Mouse (Mus musculus) right cerebral cortex, postnatal 14 days (tissue): ENCODE data around the gene Elp4.
A peak's percentile ranks its signal among the peaks of the same experiment; 100 is the strongest.

Source experiments
- DNase-seq: peaks from one replicate; pipeline ENCODE4 v3.0.0; 2022

Gene Elp4

DNA sequence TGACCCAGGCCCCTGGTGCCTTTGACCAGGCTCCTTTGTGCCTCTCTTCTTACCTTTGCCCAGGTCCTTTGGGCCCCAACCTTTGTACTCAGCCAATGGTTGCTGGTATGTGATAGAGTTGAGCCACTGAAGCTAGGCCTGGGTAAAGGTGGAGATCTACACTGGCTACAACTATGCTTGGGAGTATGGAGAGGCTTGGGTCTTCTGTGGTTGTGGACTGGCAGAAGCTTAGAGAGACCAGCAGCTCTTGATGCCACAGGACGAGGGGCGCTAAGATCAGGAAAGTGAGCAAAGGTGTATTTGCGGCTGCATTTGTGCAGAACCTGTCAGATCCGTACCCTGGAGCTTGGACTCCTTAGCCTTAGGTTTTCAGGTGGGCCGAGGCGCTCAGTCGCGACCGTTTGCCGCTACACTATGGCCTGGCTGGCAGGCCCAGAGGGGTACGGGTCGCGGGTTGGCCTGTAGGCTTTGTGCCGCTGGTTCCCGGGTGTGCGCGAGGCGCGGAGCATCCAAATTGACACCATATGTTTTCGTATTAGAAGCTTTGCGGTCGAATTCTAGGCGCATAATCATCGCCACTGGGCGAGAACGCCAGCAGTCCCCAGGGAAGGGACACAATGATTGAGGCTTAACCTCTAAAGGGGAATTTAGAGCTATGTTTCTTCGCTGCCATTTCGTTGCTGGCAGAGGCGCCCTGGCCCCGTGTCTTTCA is 223.2 kb downstream of the Elp4 start:
- no peak for DNase-seq

DNA sequence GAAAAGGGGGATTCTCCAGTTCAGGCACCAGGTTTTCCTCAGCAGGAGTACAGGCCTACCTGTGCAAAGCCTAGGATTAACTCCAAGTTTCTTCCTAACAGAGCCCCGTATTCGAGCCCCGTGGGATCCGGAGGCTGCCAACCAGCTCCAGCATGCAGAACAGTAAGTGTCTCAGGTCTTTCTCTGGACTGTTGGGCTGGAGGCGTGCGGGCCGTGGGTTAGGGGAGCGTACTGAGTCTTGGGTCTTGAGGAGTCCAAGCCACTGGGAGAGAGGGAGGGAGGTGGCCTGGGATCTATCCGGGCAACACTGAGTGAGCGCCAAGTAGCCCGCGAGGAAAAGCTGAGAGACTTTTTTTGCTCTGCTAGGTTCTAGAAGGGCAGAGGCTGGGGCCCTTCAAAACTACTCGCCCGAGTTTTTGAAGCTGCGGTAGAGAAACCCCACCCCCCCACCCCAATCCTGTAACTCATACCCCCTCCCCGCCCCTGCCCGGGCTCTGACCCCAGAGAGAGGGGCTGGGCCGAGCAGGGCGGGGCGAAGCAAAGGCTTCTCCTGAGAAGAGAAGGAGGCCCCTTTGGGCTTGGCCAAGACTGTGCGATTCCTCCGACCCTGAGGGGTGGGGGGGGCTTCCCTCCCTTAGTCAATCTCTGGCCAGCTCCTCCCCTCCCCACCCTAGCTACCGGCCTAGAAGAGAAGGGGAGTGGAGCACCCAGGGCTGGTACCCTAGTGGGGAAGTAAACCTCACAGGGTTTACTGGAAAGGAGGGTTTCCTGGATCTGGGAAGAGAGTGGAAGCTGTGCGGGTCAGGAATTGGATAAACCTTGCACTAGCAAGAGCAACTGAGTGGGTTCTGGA is 224.0 kb downstream of the Elp4 start:
- DNase-seq, result no peak

DNA sequence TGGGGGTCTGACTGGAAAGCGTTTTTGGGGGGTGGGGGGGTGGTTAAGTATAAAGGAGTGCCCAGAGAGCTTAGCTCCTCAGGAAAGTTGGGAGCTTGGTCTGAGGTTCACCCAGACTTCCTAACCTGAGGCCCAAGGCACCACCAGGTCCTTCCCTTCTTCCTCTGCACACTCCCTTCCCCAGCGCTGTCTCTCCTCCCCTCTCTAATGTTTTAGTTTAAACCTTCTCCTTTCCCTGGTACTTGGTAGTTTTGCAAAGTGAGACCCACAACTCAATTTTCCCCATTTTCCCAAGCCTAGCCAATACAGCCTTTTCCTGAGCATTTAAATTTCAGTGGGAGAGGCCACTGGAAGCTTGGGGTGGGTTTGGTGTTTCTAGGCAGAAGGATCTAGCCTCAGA is 225.0 kb downstream of the Elp4 start:
- no peak for DNase-seq

DNA sequence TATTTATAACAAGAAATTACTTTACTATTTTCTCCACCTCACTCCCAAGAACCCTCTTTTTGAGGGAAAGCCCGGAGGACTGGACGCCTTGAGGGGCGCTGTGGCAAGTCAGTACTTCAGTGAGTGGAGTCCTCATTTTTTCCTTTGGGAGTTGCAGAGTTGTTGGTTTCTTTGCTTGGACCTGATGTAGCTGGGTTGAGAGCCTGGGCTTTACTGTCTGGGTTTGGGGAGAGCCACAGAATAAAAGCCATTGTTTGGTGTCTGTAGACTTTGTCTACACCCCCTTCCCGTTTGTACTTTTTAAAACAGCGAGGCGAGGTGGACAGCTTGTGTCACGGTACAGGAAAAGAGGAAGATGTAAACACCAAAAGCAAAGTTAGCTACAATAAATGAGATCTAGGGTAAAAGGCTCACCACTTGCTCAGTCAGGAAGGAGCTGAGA is 225.5 kb downstream of the Elp4 start:
- no peak for DNase-seq

DNA sequence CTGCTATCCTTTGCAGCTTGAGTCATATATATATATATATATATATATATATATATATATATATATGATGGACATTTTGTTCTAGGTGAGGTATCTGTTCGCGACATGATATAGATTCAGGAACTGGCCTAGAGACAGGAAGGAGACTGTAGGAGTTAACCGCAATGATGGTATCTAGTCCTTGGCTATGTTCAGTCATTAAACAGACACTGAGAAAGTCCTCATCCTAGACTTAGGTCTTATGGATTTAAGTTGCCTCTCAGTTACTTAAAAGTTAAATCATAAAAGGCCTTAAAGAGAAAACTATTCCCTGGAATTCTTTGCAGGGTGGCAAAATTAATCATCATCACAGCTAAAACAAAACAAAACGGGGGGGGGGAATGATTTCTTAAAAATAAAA is 226.1 kb downstream of the Elp4 start:
- DNase-seq, result no peak

DNA sequence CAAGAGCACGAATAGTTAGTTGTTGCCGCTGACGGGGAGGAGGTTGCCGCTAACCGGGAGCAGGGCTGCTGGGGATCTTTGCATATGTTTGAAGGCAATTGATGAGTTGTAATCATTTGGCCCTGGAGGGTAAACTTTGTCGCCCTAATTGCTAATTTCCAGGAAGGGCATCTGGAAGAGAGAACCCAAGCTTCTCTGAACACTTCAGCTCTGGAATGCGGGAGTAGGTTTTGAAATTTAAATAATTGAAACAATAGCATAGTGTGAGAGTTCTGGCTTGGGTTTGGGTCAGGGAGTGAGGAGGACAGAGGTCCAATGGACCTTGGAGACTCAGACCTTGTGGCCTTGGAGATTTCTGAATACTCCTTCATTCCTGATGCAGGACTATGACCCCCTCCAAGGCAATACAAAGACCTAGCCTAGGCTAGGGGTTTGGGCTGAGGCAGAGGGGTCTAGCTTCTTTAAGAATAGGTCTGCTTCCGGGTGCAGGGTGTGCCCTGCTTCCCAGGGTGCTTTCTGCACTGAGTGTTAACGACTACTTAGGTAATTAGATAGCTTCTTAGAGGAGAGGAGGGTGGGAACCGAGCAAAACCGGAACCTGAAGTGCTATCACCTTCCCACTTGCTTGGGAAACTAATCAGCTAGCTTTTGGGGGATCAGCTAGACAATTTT is 226.8 kb downstream of the Elp4 start:
- no peak for DNase-seq

DNA sequence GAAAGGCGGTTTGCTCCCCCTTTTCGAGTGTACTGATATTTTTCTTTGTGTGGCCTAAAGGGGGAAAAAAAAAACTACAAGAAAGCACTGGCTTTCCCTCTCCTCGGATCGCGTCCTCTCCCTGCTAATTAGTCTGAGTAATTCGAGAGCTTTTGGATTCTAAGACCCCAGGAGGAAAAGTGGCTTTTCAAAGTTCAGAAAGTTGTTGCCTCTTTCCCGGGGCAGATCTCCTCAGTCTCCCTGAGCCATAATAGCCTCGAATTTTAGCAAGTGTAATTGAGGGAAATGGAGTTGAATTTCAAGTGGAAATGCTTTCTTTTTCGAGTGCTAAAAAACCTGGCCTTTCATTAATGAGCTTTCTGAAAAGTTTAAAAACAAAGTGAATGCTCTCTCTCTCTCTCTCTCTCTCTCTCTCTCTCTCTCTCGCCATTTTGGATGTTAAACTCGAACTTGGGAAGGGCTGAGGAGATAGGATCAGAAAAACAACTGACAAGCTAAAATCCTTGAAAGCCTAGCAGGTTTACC is 227.4 kb downstream of the Elp4 start:
- no peak for DNase-seq

DNA sequence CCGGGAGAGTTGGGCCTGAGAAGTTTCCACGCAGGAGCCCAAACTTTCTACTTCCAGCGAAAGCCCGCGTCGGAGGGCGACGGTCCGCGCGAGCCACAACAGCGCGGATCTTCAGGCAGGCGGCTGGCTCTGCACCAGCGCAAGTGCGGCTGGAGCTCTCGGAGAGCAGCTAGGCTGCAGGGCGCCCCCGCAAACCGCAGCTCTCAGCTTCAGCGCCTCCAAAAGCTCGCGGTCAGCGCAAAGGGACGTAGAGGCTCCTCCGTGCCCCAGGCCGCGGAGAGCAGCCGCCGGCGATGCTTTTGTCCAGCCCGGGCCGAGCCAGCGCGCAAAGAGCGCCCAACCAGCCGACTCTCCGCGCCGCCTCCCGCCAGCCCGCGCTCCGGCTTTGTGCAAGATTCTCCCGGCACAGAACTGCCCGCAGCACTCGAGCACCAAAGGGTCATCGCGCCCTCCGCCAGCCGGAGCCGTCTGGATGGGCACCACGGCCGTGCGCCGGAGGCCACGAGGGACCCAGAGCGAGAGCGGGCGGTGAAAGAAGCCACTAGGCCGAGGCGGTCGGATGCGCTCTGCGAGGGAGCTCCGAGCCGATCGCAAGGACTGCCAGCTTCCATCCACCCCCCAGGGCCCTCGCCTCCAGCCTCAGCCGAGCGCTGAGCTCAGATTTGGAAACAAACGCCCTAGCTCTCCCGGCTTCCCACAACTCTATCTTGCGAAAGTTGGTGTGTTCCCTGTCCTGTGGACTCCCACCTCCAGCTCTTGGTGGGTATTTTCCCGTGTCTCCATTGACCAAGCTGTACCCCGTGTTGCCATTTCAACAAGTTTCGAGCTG is 228.1 kb downstream of the Elp4 start:
- no peak for DNase-seq

DNA sequence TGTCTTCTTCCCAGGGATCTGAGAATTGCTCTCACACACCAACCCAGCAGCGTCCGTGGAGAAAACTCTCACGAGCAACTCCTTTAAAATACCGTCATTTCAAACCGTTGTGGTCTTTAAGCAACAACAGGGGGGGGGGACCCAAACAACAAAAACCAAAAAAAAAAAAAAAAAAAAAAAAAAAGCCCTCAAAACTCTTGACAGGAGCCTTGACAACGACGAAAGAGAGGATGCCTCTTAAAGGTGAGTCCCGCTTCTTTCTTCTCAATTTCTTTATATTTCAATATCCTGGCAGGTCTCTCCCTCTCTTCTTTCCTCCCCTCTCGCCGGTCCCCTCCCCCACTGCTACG is 228.7 kb downstream of the Elp4 start:
- no peak for DNase-seq

DNA sequence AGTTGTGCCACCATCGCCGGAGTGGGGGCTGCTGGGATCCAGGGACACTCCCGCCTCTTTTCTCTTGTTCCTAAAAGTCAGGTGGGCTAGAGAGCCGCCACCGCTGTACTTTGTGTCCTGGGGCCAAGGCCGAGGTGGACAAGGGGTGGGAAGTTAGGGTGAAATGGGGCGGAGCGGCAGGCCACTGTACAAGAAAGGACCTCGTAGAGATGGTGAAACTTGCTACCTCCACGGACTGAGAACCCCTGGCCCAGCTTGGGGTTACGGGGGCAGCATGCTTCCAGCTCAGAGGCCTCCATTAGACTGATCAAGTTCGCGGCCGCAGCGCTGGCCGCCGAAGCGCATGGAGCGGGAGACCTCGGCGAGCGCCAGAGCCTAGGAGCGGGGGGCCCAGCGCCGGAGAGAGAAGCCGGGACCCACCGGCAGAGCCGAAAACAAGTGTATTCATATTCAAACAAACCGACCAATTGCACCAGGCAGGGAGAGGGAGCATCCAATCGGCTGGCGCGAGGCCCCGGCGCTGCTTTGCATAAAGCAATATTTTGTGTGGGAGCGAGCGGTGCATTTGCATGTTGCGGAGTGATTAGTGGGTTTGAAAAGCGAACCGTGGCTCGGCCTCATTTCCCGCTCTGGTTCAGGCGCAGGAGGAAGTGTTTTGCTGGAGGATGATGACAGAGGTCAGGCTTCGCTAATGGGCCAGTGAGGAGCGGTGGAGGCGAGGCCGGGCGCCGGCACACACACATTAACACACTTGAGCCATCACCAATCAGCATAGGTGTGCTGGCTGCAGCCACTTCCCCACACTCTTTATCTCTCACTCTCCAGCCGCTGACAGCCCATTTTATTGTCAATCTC is 229.3 kb downstream of the Elp4 start:
- peak; percentile 73 for DNase-seq

DNA sequence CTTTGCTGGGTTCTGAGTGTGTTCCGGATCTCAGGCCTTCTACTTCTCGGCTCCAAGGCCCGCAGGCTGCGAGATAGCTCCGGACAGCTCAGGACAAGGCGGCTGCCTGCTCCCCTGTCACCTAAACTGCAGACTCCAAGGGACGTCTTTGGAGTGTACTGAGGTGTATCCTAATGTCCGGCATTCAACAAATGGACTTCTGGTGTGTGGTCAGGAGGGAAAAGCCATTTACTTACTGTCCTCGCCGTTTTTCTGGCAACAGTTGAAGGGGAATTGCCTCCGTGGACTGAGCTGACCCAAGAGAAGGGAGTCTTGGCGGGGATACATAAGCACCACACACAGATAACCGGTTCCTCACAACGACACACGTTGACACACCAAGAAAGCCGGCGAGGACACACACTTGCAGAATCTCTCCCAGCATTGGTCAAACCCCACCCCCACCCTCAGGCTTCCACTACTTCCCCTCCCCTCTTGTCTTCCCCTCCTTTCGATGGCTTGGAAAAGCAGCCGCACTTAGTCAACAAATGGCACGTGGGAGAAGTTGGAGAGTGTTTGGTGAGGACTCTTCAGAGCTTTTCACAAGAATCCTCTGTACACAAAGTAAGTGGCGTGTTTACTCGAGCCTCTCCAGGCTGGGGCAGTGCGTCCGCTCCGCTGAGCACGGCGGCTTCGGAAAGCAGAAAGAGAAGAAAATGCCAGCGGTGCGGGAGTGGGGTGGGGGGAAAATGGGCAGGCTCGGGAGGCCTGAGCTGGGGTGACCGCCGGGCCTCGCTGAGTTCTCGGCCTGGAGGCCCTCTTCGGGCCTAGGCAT is 230.1 kb downstream of the Elp4 start:
- DNase-seq, result no peak

DNA sequence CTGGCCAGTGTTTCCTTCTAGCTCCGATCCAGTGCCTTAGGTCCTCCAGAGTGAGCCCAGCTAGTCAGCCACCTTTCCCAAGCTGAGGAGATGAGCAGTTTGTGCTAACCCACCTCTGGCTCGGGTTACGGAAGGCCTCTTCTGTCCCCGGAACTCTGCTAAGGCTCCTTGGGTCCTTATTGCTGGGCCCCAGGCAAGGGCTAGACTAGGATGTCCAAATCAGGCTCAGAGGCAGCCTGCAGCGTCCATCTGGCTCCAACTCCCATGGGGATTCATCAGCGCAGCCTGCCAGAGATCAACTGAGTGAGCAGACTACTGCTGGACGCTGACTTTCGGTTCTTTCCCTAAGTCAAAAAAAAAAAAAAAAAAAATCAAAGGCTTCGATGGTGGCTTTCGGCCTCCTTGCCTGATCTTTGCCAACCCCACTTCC is 230.7 kb downstream of the Elp4 start:
- DNase-seq, result no peak

DNA sequence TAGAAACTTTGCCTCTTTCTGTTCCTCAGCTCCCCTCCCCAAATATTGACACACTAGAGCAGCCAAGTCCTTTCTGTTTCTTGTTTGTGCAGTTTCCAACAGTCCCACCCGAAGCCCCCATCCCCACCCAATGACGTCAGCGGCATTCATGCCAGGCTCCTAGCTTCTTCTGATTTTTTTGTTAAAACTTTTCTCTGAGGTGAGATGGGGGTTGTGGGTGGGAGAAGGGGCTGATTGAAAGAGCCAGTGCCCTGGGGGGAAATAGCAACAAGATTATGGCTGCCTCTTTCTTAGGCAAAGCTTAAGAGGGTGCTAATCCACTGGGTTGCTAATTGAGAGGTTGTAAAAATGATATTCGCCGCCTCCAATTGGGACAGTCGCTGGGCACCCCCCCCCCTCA is 231.3 kb downstream of the Elp4 start:
- DNase-seq, result no peak

DNA sequence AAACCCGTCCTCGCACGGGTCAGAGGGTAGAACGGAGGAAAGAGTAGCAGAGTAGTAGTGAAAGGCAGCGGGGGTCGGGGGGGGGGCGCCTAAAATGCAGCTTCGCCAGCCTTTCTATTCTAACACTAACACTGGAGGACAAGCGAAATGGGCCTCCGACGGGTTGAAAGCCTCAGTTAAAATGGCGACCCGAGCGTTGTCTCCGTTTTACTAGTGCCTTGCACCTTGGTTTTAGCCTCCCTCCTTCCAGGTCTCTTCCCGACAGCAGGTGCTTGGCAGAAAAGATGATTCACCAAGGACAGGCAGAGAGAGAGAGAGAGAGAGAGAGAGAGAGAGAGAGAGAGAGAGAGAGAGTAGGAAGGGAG is 231.8 kb downstream of the Elp4 start:
- DNase-seq, result no peak

DNA sequence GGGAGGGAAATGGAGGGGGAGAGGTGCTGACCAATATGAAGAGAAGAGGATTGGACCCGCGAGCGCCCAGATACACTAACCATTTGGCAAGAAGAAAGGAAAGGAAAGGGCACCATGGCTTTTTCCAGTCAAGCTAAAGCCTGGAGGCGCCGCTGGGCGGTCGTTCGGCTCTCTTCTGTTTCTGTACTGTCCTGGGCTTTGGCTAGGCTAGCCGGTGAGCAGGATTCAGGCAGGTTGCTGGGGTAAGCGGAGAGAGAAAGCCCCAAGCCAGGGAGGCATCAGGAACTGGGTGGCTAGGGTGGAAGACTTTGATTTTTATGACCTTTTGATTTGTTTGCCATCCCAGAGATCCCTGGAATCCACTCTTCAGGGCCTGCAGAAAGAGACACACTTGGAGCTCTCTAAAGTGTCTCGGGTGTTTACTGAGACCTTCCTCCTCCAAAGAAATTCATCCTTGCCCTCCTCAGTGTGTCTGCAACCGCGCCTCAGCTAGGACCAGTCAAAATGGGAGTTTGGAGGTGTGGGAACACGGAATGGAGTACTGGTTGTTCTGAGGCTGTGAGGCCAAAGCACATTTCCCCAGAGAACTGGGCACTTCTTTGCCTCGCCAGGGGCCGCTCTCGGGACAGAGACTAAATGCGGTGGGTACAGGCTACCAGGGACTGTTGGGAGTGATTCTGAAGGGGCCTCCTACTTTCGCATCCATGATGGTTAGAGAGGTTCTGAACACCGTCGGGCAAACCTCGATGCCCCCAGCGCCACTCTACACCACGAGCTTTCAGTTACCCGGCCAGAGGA is 232.4 kb downstream of the Elp4 start:
- DNase-seq, result no peak

DNA sequence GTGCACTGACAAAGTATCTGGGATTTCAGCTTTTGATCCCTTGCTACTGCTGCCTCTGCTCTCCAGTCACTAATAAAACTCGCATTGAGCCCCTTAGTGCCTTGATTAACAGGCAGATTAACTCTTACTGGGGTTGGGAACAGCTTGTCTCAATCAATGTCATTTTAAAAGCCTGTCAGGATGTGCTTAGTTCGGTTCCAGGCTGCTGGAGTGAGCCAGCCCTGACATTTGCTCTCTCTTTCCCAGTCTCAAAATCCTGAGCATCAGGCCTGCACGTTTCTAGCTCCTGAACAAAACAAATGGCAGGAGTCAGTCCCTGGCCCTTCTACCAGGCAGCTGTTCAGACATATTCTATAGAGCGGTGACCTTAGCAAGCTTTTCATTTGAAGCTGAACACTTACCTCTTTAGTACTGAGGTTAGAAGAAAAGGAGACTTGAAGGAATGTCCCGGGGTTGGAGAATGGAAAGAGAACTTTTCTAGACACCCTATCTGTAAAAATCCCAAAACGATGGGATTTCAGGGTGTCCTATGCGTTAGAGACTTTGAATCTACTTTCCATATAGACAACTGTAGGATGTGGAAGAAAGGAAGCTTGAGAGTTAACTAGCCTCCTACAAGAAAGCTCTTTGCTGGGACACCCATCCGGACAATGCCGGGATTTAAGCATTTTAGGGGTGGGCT is 233.1 kb downstream of the Elp4 start:
- no peak for DNase-seq

DNA sequence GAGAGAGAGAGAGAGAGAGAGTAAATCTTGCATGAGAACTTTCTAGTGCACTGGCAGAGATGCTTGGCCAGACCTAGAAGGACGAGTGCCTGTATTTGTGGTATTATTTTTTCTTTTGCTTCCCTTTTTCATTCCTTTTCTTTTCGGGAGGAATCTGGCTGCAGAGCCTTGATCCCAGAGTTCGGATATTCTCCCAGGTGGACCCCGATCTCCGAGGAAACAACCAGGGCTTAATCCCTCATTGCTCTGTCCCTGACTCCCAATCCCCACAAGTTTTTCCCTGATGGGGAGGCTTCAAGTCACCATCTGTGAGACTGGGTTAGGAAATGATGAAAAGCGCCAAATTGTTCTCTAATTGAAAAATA is 233.7 kb downstream of the Elp4 start:
- no peak for DNase-seq

DNA sequence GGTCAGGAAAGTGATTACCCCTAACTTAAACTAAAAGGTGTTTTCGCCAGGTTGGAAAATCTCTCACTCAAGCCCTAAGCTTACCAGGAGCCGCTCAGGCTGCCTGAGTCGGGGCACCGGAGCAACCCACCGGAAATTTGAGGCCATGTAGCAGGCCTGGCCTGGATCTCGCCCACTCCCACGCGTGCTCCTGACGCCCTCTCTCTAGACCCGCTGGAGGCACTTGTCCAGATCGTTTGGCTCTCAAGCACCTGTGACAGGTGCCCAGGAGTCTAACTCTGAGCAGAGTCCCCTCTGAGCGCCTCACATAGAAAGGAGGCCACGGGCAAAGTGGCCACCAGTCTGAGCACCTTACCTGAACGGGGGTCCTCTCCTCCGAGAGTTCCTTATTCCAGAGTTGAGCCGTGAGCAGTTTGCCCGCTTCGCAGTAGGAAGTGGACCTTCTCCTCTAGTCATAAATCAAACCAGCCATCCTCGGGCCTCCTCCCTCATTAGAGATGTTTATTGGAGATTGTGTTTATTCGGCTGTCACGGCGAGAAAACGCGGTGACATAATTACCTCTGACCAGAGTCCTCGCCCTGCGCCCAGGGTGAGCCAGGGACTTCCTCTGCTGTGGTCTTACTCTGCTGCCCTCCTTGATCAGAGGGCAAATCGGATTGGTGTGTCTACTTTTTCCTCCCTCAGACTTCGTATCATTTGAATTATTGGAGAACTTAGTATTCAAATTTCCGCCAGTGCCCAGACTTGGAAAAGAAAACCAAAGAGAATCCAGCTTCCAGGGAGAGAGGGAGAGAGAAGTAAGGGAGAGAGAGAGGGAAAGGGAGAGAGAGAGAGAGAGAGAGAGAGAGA is 234.3 kb downstream of the Elp4 start:
- DNase-seq, result no peak
